Mouse (Mus musculus) ES-Bruce4 (cell line): ENCODE data around the gene Lemd1. TPM values are rescaled to one million over a fixed set of nuclear protein-coding genes. Genes with fewer than 3 reads are reported as not detected.

Experiments used
- H3K27ac ChIP-seq: 2 replicates; pipeline ENCODE4 v1.5.1; 2012; ENCODE audit warnings: low read length, inconsistent platforms; ENCODE audit not compliant: insufficient read depth
- H3K27me3 ChIP-seq: 2 replicates; pipeline ENCODE4 v1.6.1; 2012; ENCODE audit warnings: mild to moderate bottlenecking, low read length, inconsistent platforms; ENCODE audit not compliant: control insufficient read depth, poor library complexity, insufficient read depth, severe bottlenecking
- H3K36me3 ChIP-seq: 2 replicates; pipeline ENCODE4 v1.6.1; 2012; ENCODE audit warnings: inconsistent platforms, mild to moderate bottlenecking, low read length, moderate library complexity; ENCODE audit not compliant: control insufficient read depth, poor library complexity, insufficient read depth, severe bottlenecking
- H3K4me1 ChIP-seq: one replicate; pipeline ENCODE4 v1.8.1; 2011; ENCODE audit warnings: low read length; ENCODE audit not compliant: control insufficient read depth, insufficient read depth
- H3K4me3 ChIP-seq: 2 replicates; pipeline ENCODE4 v1.5.1; 2011; ENCODE audit warnings: low read depth, mild to moderate bottlenecking, low read length
- H3K9ac ChIP-seq: 2 replicates; pipeline ENCODE4 v1.6.1; 2012; ENCODE audit warnings: low read depth, mild to moderate bottlenecking, inconsistent platforms; ENCODE audit not compliant: poor library complexity, severe bottlenecking
- H3K9me3 ChIP-seq: replicated peaks from 2 replicates; pipeline ENCODE4 v1.6.1; 2012; ENCODE audit warnings: mild to moderate bottlenecking, low read length, inconsistent platforms; ENCODE audit not compliant: control insufficient read depth, poor library complexity, insufficient read depth, severe bottlenecking
- CTCF ChIP-seq: IDR thresholded peaks from one replicate; pipeline ENCODE4 v1.8.1; 2011; ENCODE audit warnings: low read depth, low read length
- EP300 ChIP-seq: IDR thresholded peaks from 2 replicates; pipeline ENCODE4 v1.6.1; 2011; ENCODE audit warnings: low read depth, low read length; ENCODE audit not compliant: insufficient read depth
- POLR2A ChIP-seq: IDR thresholded peaks from one replicate; pipeline ENCODE4 v1.8.1; 2011; ENCODE audit warnings: low read length; ENCODE audit not compliant: insufficient read depth
- polyA plus RNA-seq: library from polyadenylated mRNA; stranded (reverse); fragments of >200 nt; gene quantifications from 2 replicates; pipeline ENCODE4 v1.2.4, GENCODE M21; 2011; ENCODE audit warnings: low read depth; ENCODE audit not compliant: missing spikeins, insufficient read depth, insufficient read length

The Lemd1 gene
- polyA plus RNA-seq, 1 experiment: 20.0 TPM

GRCm38 (mm10) chr1:132304618-132305214 is 113.5 kb downstream of the Lemd1 start:
- Histone ChIP-seq H3K4me3 (no peak overlapping the region), H3K27ac (no peak overlapping the region), H3K9ac (no peak overlapping the region), H3K9me3 (no peaks in the 10 kb centered on the region), H3K27me3 (0 out of 2 replicates have a peak, but pooled peaks cover 2% of the 10 kb centered on the region), H3K36me3 (no peaks in the 10 kb centered on the region), H3K4me1 (peaks cover 3% of the 10 kb centered on the region)
- TF ChIP-seq EP300 (no peak), CTCF (no peak), POLR2A (no peak)

- Histone ChIP-seq H3K4me1 (peaks cover 3% of the 10 kb centered on the region), H3K36me3 (no peaks in the 10 kb centered on the region), H3K9me3 (no peaks in the 10 kb centered on the region), H3K9ac (no peak overlapping the region), H3K4me3 (no peak overlapping the region), H3K27ac (no peak overlapping the region), H3K27me3 (no peaks in the 10 kb centered on the region)
- TF ChIP-seq POLR2A (no peak), EP300 (no peak), CTCF (peak; percentile 85)
Observed at GRCm38 (mm10) chr1:132306160-132306559, 114.9 kb downstream of the Lemd1 start.

- TF ChIP-seq CTCF (no peak), EP300 (no peak), POLR2A (no peak)
- Histone ChIP-seq H3K9me3 (no peaks in the 10 kb centered on the region), H3K4me3 (no peak overlapping the region), H3K4me1 (peaks cover 3% of the 10 kb centered on the region), H3K27me3 (no peaks in the 10 kb centered on the region), H3K27ac (no peak overlapping the region), H3K9ac (no peak overlapping the region), H3K36me3 (no peaks in the 10 kb centered on the region)
Observed at GRCm38 (mm10) chr1:132306808-132307207, 115.6 kb downstream of the Lemd1 start.

DNA sequence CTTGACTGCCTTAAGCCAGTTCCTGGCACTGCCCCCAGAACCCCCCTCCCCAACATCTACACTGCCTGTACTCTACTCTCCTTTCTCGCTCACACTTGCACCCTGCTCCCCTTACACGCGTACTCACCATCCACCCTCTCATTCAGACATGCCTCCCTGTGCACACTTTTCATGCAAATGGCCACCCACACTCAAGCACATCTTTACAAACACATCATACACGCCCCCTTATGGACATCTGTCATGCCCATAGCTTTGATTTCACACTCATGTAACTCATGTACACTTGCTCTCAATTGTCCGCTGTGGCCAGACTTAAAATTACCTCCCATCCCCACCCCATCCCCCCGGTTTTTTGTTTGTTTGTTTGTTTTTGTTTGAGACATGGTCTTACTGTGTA is 116.7 kb downstream of the Lemd1 start:
- Histone ChIP-seq H3K36me3 (no peaks in the 10 kb centered on the region), H3K27ac (no peak overlapping the region), H3K27me3 (no peaks in the 10 kb centered on the region), H3K9ac (no peak overlapping the region), H3K4me1 (peaks cover 4% of the 10 kb centered on the region), H3K4me3 (no peak overlapping the region), H3K9me3 (no peaks in the 10 kb centered on the region)
- TF ChIP-seq EP300 (no peak), CTCF (no peak), POLR2A (no peak)

GRCm38 (mm10) chr1:132308674-132309073 is 117.4 kb downstream of the Lemd1 start:
- H3K4me3 ChIP-seq: no peak overlapping the region
- H3K27me3 ChIP-seq: no peaks in the 10 kb centered on the region
- H3K4me1 ChIP-seq: peaks cover 1% of the 10 kb centered on the region
- H3K9me3 ChIP-seq: no peaks in the 10 kb centered on the region
- TF ChIP-seq EP300 (no peak), POLR2A (no peak)
- no peaks in the 10 kb centered on the region for H3K36me3 ChIP-seq
- no peak overlapping the region for H3K9ac ChIP-seq
- no peak overlapping the region for H3K27ac ChIP-seq

Other genes with a start within 250 kb of the Lemd1 start
- gene Slc45a3, start 228.5 kb upstream of the Lemd1 start, polyA plus RNA-seq: 3.3 and 3.9 TPM in 2 replicates
- gene Elk4, start 183.8 kb upstream of the Lemd1 start, polyA plus RNA-seq: 33.7 and 46.6 TPM in 2 replicates
- 0.44 TPM in 1 of 2 replicates, not detected in the other for gene Mfsd4a, start 123.4 kb upstream of the Lemd1 start, polyA plus RNA-seq
- 24.6 and 32.8 TPM in 2 replicates for gene Cdk18, start 51.7 kb upstream of the Lemd1 start, polyA plus RNA-seq
- 7.6 and 7.7 TPM in 2 replicates for gene AC124108.1, start within 50 bp of the Lemd1 start, polyA plus RNA-seq
- not detected in 2 replicates for gene Gm10188, start 38.3 kb downstream of the Lemd1 start, polyA plus RNA-seq
- 0.60 and 0.72 TPM in 2 replicates for gene Klhdc8a, start 107.2 kb downstream of the Lemd1 start, polyA plus RNA-seq
- 20.0 and 21.7 TPM in 2 replicates for gene Nuak2, start 124.7 kb downstream of the Lemd1 start, polyA plus RNA-seq
- gene Tmcc2, start 199.8 kb downstream of the Lemd1 start, polyA plus RNA-seq: 11.0 and 11.1 TPM in 2 replicates
- 19.9 and 22.5 TPM in 2 replicates for gene Dstyk, start 226.1 kb downstream of the Lemd1 start, polyA plus RNA-seq